Mouse (Mus musculus): ENCODE data around the gene Skor1. TPM values are rescaled to one million over a fixed set of nuclear protein-coding genes. Genes with fewer than 3 reads are reported as not detected.

Skor1 gene
- polyA plus RNA-seq (2014; fragmentation: Nextera tagmentation; extraction: Ambion mirVana): 0.12 TPM in 1 of 2 replicates, not detected in the other

DNA sequence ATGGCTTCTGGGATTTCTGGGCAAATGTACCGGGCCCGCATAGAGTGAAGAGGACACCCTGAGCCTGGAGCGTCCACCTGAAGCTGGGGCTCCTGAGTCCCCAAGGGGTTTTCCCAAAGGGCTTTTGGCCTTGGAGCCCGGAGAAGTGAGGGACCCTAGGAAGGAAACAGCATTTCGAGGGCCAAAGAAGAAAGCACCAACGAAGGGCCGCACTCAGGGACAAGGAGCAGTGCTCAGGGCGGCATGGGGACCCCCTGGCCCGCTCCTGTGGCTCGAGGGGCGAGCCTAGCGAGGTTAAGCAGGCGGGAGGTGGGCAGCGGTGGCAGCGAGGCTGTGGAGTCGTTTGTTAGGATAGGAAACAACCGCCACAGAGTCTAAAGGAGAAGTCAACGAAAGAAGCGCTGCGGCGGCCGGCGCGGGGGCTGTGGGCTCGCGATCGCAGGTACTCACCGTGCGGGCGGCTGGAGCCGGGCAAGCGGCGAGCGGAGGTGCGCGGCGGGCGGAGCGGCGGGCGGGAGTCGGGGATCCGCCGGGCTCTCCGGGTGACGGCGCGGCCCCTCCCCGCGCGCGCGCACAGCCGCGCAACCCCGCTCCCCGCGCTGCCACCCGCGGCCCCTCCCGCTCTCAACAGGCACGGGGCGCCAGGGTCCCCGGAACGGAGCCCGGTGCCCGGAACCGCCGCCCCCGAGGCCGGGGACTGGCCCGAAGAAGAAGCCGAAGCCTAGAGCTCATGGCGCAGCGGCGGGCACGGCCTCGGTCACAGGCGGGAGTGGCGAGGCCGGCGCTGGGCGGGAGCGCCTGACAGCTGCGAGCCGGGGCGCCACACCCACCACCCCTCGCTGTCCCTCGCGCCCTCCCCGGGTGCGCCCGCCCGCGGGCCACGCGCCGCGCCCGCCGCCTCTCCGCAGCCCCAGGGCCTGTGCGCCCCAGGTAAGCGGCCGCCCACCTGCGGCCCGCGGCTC is at the start of gene Skor1:
Gene Skor1, minus strand, starts transcription at position 552 of the 962 bp plus-strand sequence.
- WGBS: 0% methylated on average over 82 of the region's 108 CpGs
- Histone ChIP-seq H3K27ac (replicated peaks; ENCODE audit: low read depth, low read length) (no peak within 1 kb of the TSS), H3K4me1 (ENCODE audit: control insufficient read depth, insufficient read depth, low read length) (peaks cover 29% of the 10 kb centered on the region), H3K27me3 (ENCODE audit: control insufficient read depth, insufficient read depth, low read length) (peaks cover 98% of the 10 kb centered on the region), H3K4me2 (ENCODE audit: low read depth, severe bottlenecking) (peak within 1 kb of the TSS; percentile 72), H3K36me3 (ENCODE audit: control insufficient read depth, insufficient read depth, low read length) (no peaks in the 10 kb centered on the region), H3K9ac (ENCODE audit: low read length) (no peak within 1 kb of the TSS; the same call in 1 of the 2 replicates), H3K4me3 (ENCODE audit: low read depth, low read length) (peak within 1 kb of the TSS; percentile 25), H3K9me3 (ENCODE audit: control insufficient read depth, low read length) (peaks cover 4% of the 10 kb centered on the region)
- ATAC-seq (ENCODE audit: insufficient number of reproducible peaks, low FRiP score, low TSS enrichment, low read depth) (no peak), DNase-seq (ENCODE audit: low spot score) (peak; percentile 53)

- no peaks in the 10 kb centered on the region for H3K9me3 ChIP-seq (ENCODE audit: control insufficient read depth, low read length)
- H3K9ac ChIP-seq (ENCODE audit: low read length): no peak overlapping the region
- no peak overlapping the region for H3K4me3 ChIP-seq (ENCODE audit: low read depth, low read length)
- ATAC-seq (ENCODE audit: insufficient number of reproducible peaks, low FRiP score, low TSS enrichment, low read depth) (no peak), DNase-seq (ENCODE audit: low spot score) (no peak)
- H3K4me1 ChIP-seq (ENCODE audit: control insufficient read depth, insufficient read depth, low read length): peaks cover 33% of the 10 kb centered on the region
- H3K36me3 ChIP-seq (ENCODE audit: control insufficient read depth, insufficient read depth, low read length): no peaks in the 10 kb centered on the region; the same call in 1 of the 2 replicates
- WGBS: under 1% methylated on average over 8 of the region's 8 CpGs
- no peak overlapping the region for H3K4me2 ChIP-seq (ENCODE audit: low read depth, severe bottlenecking)
- H3K27me3 ChIP-seq (ENCODE audit: control insufficient read depth, insufficient read depth, low read length): no peaks in the 10 kb centered on the region
- H3K27ac ChIP-seq (replicated peaks; ENCODE audit: low read depth, low read length): 0 out of 2 replicates have a peak overlapping the region, but pooled peaks have one; percentile 1
These were observed 48.5 kb upstream of the Skor1 start for GRCm38 (mm10) chr9:63197252-63197651.

DNA sequence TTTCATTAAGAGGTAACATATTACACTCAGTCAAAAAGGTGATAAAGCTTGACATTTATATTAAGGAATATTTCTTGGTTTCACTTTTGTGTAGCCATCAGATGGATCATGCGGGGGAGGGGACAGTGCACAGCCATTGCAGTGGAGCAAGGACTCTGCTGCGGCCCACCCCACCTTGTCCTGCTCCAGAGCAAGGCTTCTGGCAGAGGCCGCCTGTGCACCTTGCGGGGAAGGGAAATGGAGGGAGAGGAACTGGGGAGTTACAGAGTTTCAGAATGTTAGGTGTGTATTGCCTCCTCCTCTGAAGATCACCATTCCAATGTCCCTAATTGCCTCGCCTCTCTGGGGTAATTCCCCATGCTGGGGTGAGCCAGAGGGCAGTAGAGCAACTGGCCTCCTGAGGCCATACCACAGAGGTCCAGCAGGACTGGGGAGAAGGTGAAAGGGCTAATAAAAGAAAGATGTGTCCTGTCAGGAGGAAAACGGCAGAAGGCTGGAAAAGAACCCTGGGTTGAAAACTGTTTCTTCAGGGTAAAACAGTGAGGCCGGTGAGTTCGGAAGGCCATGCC is 47.4 kb upstream of the Skor1 start:
- DNase-seq (ENCODE audit: low spot score) (peak; percentile 55), ATAC-seq (ENCODE audit: insufficient number of reproducible peaks, low FRiP score, low TSS enrichment, low read depth) (no peak)
- Histone ChIP-seq H3K4me1 (ENCODE audit: control insufficient read depth, insufficient read depth, low read length) (peaks cover 33% of the 10 kb centered on the region), H3K27ac (replicated peaks; ENCODE audit: low read depth, low read length) (no peak overlapping the region; the same call in 1 of the 2 replicates), H3K4me2 (ENCODE audit: low read depth, severe bottlenecking) (no peak overlapping the region), H3K4me3 (ENCODE audit: low read depth, low read length) (no peak overlapping the region), H3K27me3 (ENCODE audit: control insufficient read depth, insufficient read depth, low read length) (no peaks in the 10 kb centered on the region), H3K9ac (ENCODE audit: low read length) (no peak overlapping the region), H3K36me3 (ENCODE audit: control insufficient read depth, insufficient read depth, low read length) (no peaks in the 10 kb centered on the region; the same call in 1 of the 2 replicates), H3K9me3 (ENCODE audit: control insufficient read depth, low read length) (no peaks in the 10 kb centered on the region)
- 17% methylated on average over 8 of the region's 8 CpGs for WGBS

DNA sequence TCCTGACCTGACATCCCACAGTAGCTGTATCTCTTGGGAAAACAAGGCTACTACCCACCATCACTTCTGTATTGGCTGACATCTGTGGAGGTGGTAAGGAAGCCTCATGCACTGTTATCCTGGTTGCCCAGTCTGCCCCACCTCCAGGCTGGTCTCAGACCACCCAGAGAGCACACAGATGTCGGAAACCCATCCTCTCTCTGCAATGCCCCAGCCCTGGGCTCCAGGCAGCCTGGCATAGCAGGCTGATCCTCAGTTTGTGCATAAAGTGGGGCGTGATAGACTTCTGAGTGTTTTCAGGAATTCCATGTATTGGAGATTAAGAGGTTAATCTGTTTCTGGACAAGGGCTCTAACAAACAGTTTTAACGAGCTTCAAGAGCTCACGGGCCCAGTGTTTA is 46.8 kb upstream of the Skor1 start:
- Histone ChIP-seq H3K27me3 (ENCODE audit: control insufficient read depth, insufficient read depth, low read length) (no peaks in the 10 kb centered on the region), H3K4me3 (ENCODE audit: low read depth, low read length) (no peak overlapping the region), H3K4me1 (ENCODE audit: control insufficient read depth, insufficient read depth, low read length) (peaks cover 33% of the 10 kb centered on the region), H3K9ac (ENCODE audit: low read length) (0 out of 2 replicates have a peak overlapping the region, but pooled peaks have one; percentile 22), H3K4me2 (ENCODE audit: low read depth, severe bottlenecking) (no peak overlapping the region), H3K27ac (replicated peaks; ENCODE audit: low read depth, low read length) (no peak overlapping the region), H3K9me3 (ENCODE audit: control insufficient read depth, low read length) (no peaks in the 10 kb centered on the region), H3K36me3 (ENCODE audit: control insufficient read depth, insufficient read depth, low read length) (no peaks in the 10 kb centered on the region; the same call in 1 of the 2 replicates)
- peak; percentile 42 for DNase-seq (ENCODE audit: low spot score)
- WGBS: 10% methylated on average over 4 of the region's 4 CpGs
- no peak for ATAC-seq (ENCODE audit: insufficient number of reproducible peaks, low FRiP score, low TSS enrichment, low read depth)

- Histone ChIP-seq H3K9me3 (ENCODE audit: control insufficient read depth, low read length) (no peaks in the 10 kb centered on the region), H3K4me3 (ENCODE audit: low read depth, low read length) (no peak overlapping the region), H3K4me2 (ENCODE audit: low read depth, severe bottlenecking) (no peak overlapping the region), H3K27me3 (ENCODE audit: control insufficient read depth, insufficient read depth, low read length) (no peaks in the 10 kb centered on the region), H3K36me3 (ENCODE audit: control insufficient read depth, insufficient read depth, low read length) (no peaks in the 10 kb centered on the region; the same call in 1 of the 2 replicates), H3K4me1 (ENCODE audit: control insufficient read depth, insufficient read depth, low read length) (peaks cover 33% of the 10 kb centered on the region), H3K9ac (ENCODE audit: low read length) (no peak overlapping the region), H3K27ac (replicated peaks; ENCODE audit: low read depth, low read length) (no peak overlapping the region)
- no peak for DNase-seq (ENCODE audit: low spot score)
- 42% methylated on average over 9 of the region's 9 CpGs for WGBS
- no peak for ATAC-seq (ENCODE audit: insufficient number of reproducible peaks, low FRiP score, low TSS enrichment, low read depth)
These were observed 46.0 kb upstream of the Skor1 start for GRCm38 (mm10) chr9:63194791-63195190.

DNA sequence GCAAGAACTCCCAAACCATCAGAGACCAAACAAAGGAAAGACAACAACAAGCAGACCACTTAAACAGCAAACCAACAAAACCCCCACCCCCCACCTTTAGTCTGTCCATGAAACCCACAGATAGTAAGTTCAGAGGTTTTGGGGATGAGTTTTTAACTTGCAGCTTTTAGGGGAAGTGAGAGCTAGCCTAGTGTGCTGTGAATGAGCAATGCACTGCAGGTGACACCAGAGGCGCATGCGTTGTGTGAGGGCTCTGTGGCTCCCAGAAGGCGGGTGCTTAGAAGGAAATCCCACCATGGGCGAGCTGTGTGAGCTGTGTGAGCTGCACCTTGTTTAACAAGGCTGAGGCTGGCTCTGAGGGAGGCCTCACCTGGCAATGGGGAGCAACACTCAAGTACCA is 44.0 kb upstream of the Skor1 start:
- Histone ChIP-seq H3K9ac (ENCODE audit: low read length) (no peak overlapping the region), H3K9me3 (ENCODE audit: control insufficient read depth, low read length) (no peaks in the 10 kb centered on the region), H3K4me3 (ENCODE audit: low read depth, low read length) (no peak overlapping the region), H3K4me2 (ENCODE audit: low read depth, severe bottlenecking) (no peak overlapping the region), H3K27me3 (ENCODE audit: control insufficient read depth, insufficient read depth, low read length) (no peaks in the 10 kb centered on the region), H3K27ac (replicated peaks; ENCODE audit: low read depth, low read length) (no peak overlapping the region), H3K36me3 (ENCODE audit: control insufficient read depth, insufficient read depth, low read length) (no peaks in the 10 kb centered on the region; the same call in 1 of the 2 replicates), H3K4me1 (ENCODE audit: control insufficient read depth, insufficient read depth, low read length) (peaks cover 31% of the 10 kb centered on the region)
- 70% methylated on average over 4 of the region's 4 CpGs for WGBS
- DNase-seq (ENCODE audit: low spot score): no peak
- ATAC-seq (ENCODE audit: insufficient number of reproducible peaks, low FRiP score, low TSS enrichment, low read depth): no peak

- Histone ChIP-seq H3K27me3 (ENCODE audit: control insufficient read depth, insufficient read depth, low read length) (no peaks in the 10 kb centered on the region), H3K4me1 (ENCODE audit: control insufficient read depth, insufficient read depth, low read length) (peaks cover 27% of the 10 kb centered on the region), H3K9me3 (ENCODE audit: control insufficient read depth, low read length) (no peaks in the 10 kb centered on the region), H3K9ac (ENCODE audit: low read length) (no peak overlapping the region), H3K27ac (replicated peaks; ENCODE audit: low read depth, low read length) (no peak overlapping the region), H3K4me2 (ENCODE audit: low read depth, severe bottlenecking) (no peak overlapping the region), H3K36me3 (ENCODE audit: control insufficient read depth, insufficient read depth, low read length) (no peaks in the 10 kb centered on the region; the same call in 1 of the 2 replicates), H3K4me3 (ENCODE audit: low read depth, low read length) (no peak overlapping the region)
- no peak for ATAC-seq (ENCODE audit: insufficient number of reproducible peaks, low FRiP score, low TSS enrichment, low read depth)
- WGBS: 18% methylated on average over 7 of the region's 7 CpGs
- no peak for DNase-seq (ENCODE audit: low spot score)
These were observed 38.5 kb upstream of the Skor1 start for GRCm38 (mm10) chr9:63187310-63187709.

DNA sequence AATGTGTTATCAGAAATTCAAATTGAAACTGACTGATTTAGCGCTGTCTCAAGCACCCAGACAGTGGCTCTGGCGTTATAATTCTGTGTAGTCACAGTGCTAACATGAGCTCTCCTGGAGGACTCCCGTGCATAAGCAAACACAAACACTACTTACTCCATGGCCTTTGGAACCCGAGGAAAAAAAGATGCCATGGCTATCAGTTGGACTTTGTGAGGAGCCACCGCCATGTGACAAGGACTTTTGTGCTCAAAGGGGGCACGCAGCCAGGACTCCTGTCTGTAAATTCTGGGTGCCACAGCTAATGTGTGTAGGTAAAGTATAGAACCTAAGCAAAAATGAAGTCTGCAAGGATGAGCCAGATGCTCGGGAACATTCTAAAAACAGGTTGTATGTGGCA is 36.5 kb upstream of the Skor1 start:
- H3K4me1 ChIP-seq (ENCODE audit: control insufficient read depth, insufficient read depth, low read length): peaks cover 40% of the 10 kb centered on the region
- H3K27me3 ChIP-seq (ENCODE audit: control insufficient read depth, insufficient read depth, low read length): no peaks in the 10 kb centered on the region
- H3K4me2 ChIP-seq (ENCODE audit: low read depth, severe bottlenecking): no peak overlapping the region
- whole genome bisulfite sequencing: 88% methylated on average over 7 of the region's 7 CpGs
- DNase-seq (ENCODE audit: low spot score) (no peak), ATAC-seq (ENCODE audit: insufficient number of reproducible peaks, low FRiP score, low TSS enrichment, low read depth) (no peak)
- no peaks in the 10 kb centered on the region for H3K9me3 ChIP-seq (ENCODE audit: control insufficient read depth, low read length)
- no peak overlapping the region for H3K4me3 ChIP-seq (ENCODE audit: low read depth, low read length)
- no peaks in the 10 kb centered on the region for H3K36me3 ChIP-seq (ENCODE audit: control insufficient read depth, insufficient read depth, low read length)
- no peak overlapping the region for H3K27ac ChIP-seq (replicated peaks; ENCODE audit: low read depth, low read length)
- no peak overlapping the region for H3K9ac ChIP-seq (ENCODE audit: low read length)

All from limb, embryonic 11.5 days (tissue).